Mouse (Mus musculus) left cerebral cortex, adult 2 months (tissue): ENCODE measurements around the gene Fam168a. TPM values are rescaled to one million over a fixed set of nuclear protein-coding genes. Genes with fewer than 3 reads are reported as not detected.
A peak's percentile ranks its signal among the peaks of the same experiment; 100 is the strongest.
"Not testable (repeated sequence)": the region's sequence is repeated elsewhere in the genome, so short reads cannot be mapped to it uniquely, and the experiment has no call there.

ENCODE experiments used
- DNase-seq, 2 experiments: peaks; one replicate each; pipeline ENCODE4 v3.0.0; 2021 to 2022; ENCODE audit warnings: low spot score in 2 of 2, mixed read lengths in 1 of 2; ENCODE audit errors: extremely low spot score in 1 of 2
- H3K27ac ChIP-seq: fragments of 200-600 bp; 2 replicates; pipeline ENCODE4 v1.8.1; 2022
- H3K4me3 ChIP-seq: fragments of 200-600 bp; 2 replicates; pipeline ENCODE4 v1.8.1; 2022
- CTCF ChIP-seq: fragments of 200-600 bp; IDR thresholded peaks from 2 replicates; pipeline ENCODE4 v1.8.1; 2022; ENCODE audit warnings: antibody characterized with exemption, mild to moderate bottlenecking, moderate library complexity
- intact Hi-C: fragments of 180-260 bp; cut with DNase I; formaldehyde crosslinking; loops from one replicate; pipeline ENCODE4 v1.15.1; 2025
- total RNA-seq, 2 experiments: library from RNA; stranded (reverse); gene quantifications; 2 replicates each; pipeline ENCODE4 v1.2.3; 2021

The Fam168a gene
- total RNA-seq, 2 experiments from 2014 or later: 215 to 220 TPM

DNA sequence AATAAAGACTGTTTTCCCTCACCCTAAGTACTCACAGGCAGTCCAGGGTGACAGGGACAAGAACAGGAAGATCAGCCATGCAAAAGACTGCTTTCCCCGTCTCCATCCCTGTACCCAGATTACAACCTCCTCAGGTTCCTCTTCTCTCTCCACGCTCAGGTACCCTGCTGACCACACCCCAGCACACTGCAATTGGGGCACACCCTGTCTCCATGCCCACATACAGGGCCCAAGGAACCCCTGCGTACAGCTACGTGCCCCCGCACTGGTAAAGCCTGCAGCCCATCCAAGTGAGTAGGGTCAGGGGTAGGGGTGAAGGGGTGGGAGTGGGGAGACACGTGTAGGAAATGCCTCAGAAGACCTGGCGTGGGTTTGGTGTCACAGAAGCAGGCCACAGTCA, 128.7 kb downstream of the Fam168a start:
- DNase-seq: no peak
- Histone ChIP-seq H3K4me3 (no peak overlapping the region), H3K27ac (no peak overlapping the region)
- TF ChIP-seq CTCF: no peak
- intact Hi-C loops: no loop called here

DNA sequence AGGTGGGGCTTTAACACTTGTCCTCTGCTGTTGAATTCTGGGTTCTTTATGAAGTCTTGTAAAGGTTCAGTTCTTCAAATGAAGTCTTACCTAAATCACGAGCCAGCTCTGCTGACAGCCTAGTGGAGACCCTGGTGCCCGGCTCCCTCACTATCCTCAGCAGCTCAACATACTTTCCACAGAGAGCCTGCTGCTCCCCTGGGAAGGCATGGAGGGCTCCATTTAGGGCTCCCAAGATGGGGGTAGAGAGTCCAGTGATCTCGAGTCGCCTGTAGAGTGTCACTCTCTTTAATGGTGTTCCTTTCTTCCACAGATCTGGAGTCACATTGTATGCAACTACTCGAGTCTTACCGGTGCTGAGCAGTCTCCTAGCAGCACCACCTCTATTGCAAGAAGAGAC, 129.3 kb downstream of the Fam168a start:
- intact Hi-C loops: no loop called here
- H3K27ac ChIP-seq: no peak overlapping the region
- no peak overlapping the region for H3K4me3 ChIP-seq
- DNase-seq: no peak
- TF ChIP-seq CTCF: no peak

DNA sequence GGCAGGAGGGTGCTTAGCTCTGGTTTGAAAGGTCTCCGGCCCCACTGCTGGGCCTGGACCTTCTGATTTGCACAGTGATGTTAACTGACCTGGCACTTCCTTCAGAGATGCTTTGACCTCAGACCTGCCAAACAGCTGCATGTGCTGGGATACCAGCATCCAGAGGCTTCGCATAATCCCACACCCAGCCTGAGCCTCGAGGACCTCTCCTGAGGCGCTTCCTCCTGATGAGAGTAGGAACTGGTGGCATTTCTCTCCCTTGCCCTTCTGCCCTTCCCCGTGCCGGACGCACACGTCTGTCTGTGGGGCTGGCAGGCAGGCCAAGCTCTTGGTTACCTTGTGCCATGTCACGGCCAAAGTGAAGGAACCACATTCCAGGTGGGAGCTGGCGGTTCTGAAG, 130.2 kb downstream of the Fam168a start:
- Histone ChIP-seq H3K27ac (no peak overlapping the region), H3K4me3 (no peak overlapping the region)
- TF ChIP-seq CTCF: no peak
- intact Hi-C loops: no loop called here
- no peak for DNase-seq

DNA sequence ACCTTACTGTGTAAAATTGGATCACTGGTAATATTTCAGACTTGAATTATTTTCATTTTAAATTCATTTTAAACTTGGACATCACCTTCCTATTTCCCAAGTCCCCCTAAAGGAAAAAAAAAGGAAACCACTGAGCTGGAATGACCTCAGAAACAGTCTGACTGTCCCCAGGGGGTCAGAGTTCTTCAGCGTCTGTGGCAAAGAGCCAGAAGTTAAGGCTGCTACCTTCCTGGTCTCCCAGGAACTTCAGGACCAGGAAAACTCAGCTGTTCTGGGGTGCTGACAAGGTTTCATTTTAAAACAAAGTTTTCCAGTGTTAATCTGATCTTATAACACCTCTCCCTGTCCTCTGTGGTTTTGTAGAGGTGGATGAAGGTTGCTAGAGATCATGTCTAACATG, 131.3 kb downstream of the Fam168a start:
- no peak for TF ChIP-seq CTCF
- intact Hi-C loops: no loop called here
- H3K27ac ChIP-seq: no peak overlapping the region
- no peak overlapping the region for H3K4me3 ChIP-seq
- no peak for DNase-seq

DNA sequence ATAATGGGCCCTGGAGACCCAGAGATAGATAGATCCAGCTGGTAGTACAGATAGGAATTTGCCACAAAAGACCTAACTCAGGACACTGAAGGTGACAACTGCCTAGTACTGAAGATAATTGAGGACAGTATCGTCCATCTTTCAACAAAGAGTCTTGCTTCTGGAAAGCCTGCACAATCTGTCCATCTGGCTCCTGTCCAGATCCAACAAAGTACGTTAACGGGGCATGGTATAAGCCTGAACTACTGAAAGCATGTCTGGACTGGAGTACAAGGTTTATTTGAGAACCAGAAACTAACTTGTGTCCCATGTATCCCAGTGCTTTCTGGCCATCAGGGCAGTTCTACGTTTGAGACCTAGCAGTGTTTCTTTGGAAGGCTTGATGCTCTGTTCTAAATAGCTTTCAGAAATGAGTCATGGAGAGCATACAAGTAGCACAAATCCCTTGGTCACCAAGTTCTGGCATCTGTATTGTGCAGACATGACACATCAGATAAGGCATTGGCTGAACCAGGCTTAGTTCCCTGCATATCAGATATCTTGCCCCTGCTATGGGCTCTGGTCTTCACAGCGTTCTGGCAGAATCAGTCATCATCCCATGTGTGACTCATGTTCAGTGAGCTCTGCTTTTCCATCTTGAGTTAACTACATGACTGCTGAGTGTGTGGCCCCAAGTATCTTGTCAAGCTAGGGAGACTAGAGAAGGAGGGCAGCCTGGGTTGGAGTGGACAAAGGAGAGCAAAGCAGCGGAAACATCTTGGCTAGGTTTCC, 133.4 kb downstream of the Fam168a start:
- intact Hi-C loops: no loop called here

DNA sequence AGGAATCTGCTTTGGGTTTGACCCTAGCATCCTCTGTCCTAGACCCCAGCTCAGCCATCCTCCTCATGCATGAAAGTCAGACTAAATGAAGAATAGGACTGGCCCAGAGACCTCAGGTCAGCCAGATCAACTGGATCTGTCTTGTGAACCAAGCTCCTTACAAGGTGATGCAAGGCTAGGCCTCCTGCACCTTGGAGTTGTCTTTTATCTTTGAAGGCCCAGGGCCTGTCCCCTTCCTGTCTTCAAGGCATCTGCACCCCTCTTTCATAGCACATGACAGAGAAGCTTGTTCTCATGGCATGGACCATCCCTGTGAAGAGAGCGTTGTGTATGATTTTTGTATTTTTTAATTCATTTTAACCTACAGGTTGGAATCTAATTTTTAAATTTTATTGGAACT, 134.5 kb downstream of the Fam168a start:
- no peak for TF ChIP-seq CTCF
- Histone ChIP-seq H3K27ac (no peak overlapping the region), H3K4me3 (no peak overlapping the region)
- intact Hi-C loops: no loop called here
- no peak for DNase-seq

More for the DNA sequence above, 133.4 kb downstream of the Fam168a start:
- TF ChIP-seq CTCF: no peak
- H3K27ac ChIP-seq: peak overlapping the region; percentile 1; the same call in 1 of the 2 replicates
- DNase-seq: no peak
- no peak overlapping the region for H3K4me3 ChIP-seq

DNA sequence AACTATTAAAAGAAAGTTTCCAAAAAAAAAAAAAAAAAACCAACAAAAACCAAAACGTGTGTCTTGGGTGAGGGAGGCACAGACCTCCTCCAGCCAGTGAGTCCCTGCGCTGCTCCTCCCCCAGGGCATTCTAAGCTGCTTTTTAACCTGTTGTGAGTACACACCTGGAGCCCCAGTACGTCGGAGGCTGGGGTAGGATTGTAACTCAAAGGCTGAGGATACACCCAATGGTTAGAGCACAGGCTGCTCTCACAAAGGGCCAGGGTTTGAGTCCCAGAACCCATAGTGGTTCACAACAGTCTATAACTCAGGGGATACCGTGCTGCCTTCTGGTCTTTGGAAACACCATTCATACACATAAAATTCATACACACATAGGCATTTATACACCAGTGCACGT, 135.2 kb downstream of the Fam168a start:
- TF ChIP-seq CTCF: no peak
- intact Hi-C loops: no loop called here

DNA sequence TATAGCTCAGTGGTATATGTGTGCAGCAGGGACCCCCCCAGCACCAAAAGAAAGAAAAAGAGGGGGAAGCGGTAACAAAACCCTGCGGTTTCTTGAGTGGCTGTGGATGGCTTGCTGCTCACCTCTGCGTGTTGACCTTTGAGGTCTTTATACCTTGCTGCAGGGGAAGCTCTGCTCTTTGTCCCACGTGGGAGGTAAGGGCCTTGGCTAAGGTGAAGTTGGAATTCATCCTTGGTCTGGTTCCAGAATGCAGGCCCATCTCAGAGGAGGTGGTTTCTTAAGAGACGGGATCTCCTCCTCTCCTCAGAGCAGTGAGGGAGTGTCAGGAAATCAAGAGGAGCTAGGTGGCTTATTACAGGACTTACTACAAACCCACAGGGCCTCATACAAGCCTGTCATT, 135.7 kb downstream of the Fam168a start:
- no peak for TF ChIP-seq CTCF
- Histone ChIP-seq H3K27ac (no peak overlapping the region), H3K4me3 (no peak overlapping the region)
- intact Hi-C loops: no loop called here
- no peak for DNase-seq

More for the DNA sequence above, 135.2 kb downstream of the Fam168a start:
- no peak overlapping the region for H3K27ac ChIP-seq
- no peak for DNase-seq
- H3K4me3 ChIP-seq: no peak overlapping the region

DNA sequence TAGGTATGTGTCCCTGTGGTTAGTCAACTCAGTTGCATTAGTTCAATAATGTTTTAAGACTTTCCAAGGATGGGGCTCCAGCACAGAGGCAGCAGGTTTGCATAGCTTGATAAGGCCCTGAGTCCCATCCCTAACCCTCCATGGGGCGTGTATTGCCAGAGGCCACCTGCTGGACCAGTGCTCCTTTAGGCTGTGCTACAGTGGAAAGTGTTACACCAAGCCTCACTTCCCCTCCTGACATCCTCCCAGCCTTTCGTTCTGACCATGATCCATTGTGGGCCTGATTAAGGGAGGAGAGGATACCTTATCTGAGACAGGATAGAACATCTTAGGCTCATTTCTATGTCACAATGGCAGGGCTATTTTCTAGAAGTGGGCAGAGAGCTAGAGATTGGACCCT, 137.4 kb downstream of the Fam168a start:
- H3K4me3 ChIP-seq: no peak overlapping the region
- no peak for TF ChIP-seq CTCF
- intact Hi-C loops: no loop called here
- DNase-seq: no peak
- no peak overlapping the region for H3K27ac ChIP-seq

DNA sequence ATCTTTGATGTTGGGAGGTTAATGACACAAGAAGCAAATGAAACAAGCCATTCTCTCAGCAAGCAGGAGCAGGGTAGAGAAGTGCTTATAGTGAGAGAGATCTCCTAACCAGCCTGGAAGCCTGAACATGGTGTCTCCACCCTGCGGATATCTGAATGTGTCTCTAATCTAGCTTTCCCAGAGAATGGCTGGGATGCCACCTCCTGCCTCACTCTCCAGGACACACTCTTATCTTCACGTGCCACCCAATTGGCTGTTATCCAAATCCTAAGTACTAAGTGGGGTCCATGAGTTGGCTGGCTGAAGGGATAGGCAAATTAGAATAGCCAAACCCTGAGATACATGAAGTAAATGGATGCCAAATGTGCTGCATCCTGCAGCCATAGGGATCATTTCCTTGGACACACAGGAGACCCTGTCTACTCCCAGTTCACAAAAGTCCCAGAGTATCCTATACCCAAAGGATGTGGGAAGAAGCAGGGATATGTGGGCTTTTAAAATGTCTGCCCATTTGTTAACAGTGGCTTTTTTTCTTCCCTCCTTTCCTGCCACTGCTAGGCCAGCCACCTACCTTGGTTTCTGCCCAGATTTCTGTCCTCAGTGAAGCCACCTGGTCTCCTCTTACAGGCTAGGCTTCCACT, 138.1 kb downstream of the Fam168a start:
- no peak for DNase-seq
- TF ChIP-seq CTCF: no peak
- Histone ChIP-seq H3K27ac (peak overlapping the region; percentile 8; the same call in 1 of the 2 replicates), H3K4me3 (no peak overlapping the region)
- intact Hi-C loops: no loop called here

DNA sequence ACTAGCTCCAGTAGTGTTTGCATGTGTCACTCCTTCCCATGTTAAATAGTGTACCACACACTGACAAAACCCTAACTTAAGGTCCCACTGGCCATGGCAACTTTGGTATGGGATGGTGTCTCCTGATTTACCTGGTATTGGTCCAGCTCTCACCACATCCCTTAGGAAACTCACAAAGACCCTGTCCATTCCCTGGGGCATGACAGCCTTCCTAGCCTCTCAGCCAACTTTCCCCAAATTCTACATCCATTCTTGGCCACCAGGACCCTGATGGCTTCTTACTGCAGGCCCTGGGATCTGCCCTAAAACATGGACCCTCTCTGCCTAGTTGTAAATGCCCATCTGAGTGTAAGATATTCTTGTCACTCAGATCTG, 138.6 kb downstream of the Fam168a start:
- peak overlapping the region; percentile 32; the same call in 1 of the 2 replicates for H3K27ac ChIP-seq
- intact Hi-C loops: no loop called here
- no peak for TF ChIP-seq CTCF
- no peak for DNase-seq
- H3K4me3 ChIP-seq: no peak overlapping the region

DNA sequence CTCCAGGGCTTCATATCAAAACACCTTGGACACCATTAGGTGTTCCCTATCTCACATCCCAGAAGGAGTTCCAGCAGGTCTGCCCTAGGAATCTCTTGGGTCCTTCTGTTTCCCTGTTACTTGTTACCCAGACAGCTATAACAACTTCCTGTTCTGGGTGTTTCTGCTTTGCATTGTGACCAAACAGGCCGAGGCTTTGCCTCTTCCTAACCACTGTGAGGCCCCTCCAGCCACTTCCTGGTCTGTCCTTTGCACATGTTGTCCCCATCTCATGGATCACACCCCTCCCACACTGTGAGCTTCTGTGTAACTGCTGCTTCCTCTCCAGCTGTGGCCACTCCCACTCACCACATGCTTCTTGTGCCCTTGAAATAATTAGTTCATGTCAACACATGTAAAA, 139.0 kb downstream of the Fam168a start:
- peak overlapping the region; percentile 32; the same call in 1 of the 2 replicates for H3K27ac ChIP-seq
- intact Hi-C loops: no loop called here
- no peak overlapping the region for H3K4me3 ChIP-seq
- DNase-seq: no peak
- TF ChIP-seq CTCF: no peak

DNA sequence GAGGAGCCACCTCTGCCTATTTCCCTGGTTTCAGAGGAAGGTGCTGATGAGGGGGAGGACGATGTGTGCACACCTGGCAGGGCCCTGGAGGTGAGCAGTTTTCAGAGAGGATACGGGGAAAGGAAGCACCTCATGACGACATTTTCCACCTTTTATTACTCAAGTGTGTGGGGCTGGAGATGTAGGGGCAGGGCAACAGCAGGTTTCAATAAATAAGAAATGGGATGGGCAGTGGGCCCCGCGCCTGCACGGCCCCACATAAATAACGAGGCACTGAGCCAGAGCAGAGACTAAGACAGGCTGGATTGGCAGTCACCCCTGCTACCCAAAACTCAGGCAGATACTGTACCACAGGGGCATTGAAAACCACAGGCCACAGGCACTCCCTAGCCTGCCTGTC, 139.6 kb downstream of the Fam168a start:
- intact Hi-C loops, DNase-seq, H3K27ac ChIP-seq, H3K4me3 ChIP-seq: not testable (repeated sequence)
